Mouse (Mus musculus): ENCODE measurements at regions not wholly inside any gene's neighbourhood (a gene's known extent, or its start where the extent isn't known, plus 50 kb on each side); places are given as distances from the start of the nearest gene placed in this dataset.

GRCm38 (mm10) chr7:136607278-136608120 lies 286.9 kb upstream of the Mgmt start:
- Histone ChIP-seq H3K4me1 (replicated peaks; ENCODE audit: control insufficient read depth, insufficient read depth, low read length) (no peaks in the 10 kb centered on the region; the same call in 1 of the 2 replicates), H3K27ac (ENCODE audit: low read length) (no peak overlapping the region), H3K9ac (replicated peaks; ENCODE audit: low read depth, low read length) (no peak overlapping the region), H3K4me3 (replicated peaks; ENCODE audit: low read length) (no peak overlapping the region), H3K9me3 (ENCODE audit: control insufficient read depth, low read length) (no peaks in the 10 kb centered on the region), H3K4me2 (ENCODE audit: low read length) (no peak overlapping the region), H3K36me3 (ENCODE audit: control insufficient read depth, insufficient read depth) (no peaks in the 10 kb centered on the region), H3K27me3 (replicated peaks; ENCODE audit: control insufficient read depth, insufficient read depth, low read length) (peaks cover 7% of the 10 kb centered on the region; the same call in 1 of the 2 replicates)
- 57% methylated on average over 7 of the region's 7 CpGs for WGBS
- no peak for ATAC-seq

- H3K4me3 ChIP-seq (replicated peaks; ENCODE audit: low read length) = no peak overlapping the region
- H3K36me3 ChIP-seq (ENCODE audit: control insufficient read depth, insufficient read depth) = no peaks in the 10 kb centered on the region
- H3K27ac ChIP-seq (ENCODE audit: low read length) = no peak overlapping the region
- H3K9ac ChIP-seq (replicated peaks; ENCODE audit: low read depth, low read length) = no peak overlapping the region
- H3K4me2 ChIP-seq (ENCODE audit: low read length) = no peak overlapping the region
- 58% methylated on average over 4 of the region's 4 CpGs for WGBS
- 0 out of 2 replicates have a peak, but pooled peaks cover 4% of the 10 kb centered on the region for H3K27me3 ChIP-seq (replicated peaks; ENCODE audit: control insufficient read depth, insufficient read depth, low read length)
- H3K4me1 ChIP-seq (replicated peaks; ENCODE audit: control insufficient read depth, insufficient read depth, low read length) = no peaks in the 10 kb centered on the region
- no peak for ATAC-seq
- no peaks in the 10 kb centered on the region for H3K9me3 ChIP-seq (ENCODE audit: control insufficient read depth, low read length)
These were observed 280.9 kb upstream of the Mgmt start for GRCm38 (mm10) chr7:136613496-136613895.

- 0 out of 2 replicates have a peak, but pooled peaks cover 2% of the 10 kb centered on the region for H3K4me1 ChIP-seq (replicated peaks; ENCODE audit: control insufficient read depth, insufficient read depth, low read length)
- 11% methylated on average over 4 of the region's 4 CpGs for WGBS
- H3K27me3 ChIP-seq (replicated peaks; ENCODE audit: control insufficient read depth, insufficient read depth, low read length) = 0 out of 2 replicates have a peak, but pooled peaks cover 2% of the 10 kb centered on the region
- no peaks in the 10 kb centered on the region for H3K9me3 ChIP-seq (ENCODE audit: control insufficient read depth, low read length)
- H3K36me3 ChIP-seq (ENCODE audit: control insufficient read depth, insufficient read depth) = no peaks in the 10 kb centered on the region
- no peak overlapping the region for H3K4me2 ChIP-seq (ENCODE audit: low read length)
- no peak overlapping the region for H3K27ac ChIP-seq (ENCODE audit: low read length)
- ATAC-seq = no peak
- no peak overlapping the region for H3K9ac ChIP-seq (replicated peaks; ENCODE audit: low read depth, low read length)
- H3K4me3 ChIP-seq (replicated peaks; ENCODE audit: low read length) = no peak overlapping the region
These were observed 269.9 kb upstream of the Mgmt start for GRCm38 (mm10) chr7:136624496-136624895.

DNA sequence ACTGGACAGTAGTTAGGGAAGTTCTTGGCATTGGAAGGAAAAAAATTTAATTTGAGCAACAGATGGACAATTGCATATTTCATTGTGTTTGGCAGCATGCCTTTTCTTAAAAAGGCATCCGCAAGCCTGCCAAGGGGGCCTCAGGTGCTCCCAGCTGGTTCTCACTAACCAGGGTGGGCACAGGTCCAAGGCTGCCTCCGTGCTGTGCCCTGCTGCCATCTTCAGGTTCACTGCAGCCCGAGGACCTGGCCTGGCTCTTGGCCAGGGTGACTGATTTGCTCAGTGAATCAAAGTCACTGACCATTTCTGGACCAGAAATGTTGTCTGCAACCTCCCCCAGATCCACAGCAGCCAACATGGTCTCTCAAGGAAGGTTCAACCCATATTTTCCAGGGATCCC lies 263.3 kb upstream of the Mgmt start:
- WGBS = 44% methylated on average over 3 of the region's 3 CpGs
- Histone ChIP-seq H3K4me2 (ENCODE audit: low read length) (no peak overlapping the region), H3K4me1 (replicated peaks; ENCODE audit: control insufficient read depth, insufficient read depth, low read length) (0 out of 2 replicates have a peak, but pooled peaks cover 2% of the 10 kb centered on the region), H3K27ac (ENCODE audit: low read length) (no peak overlapping the region), H3K9me3 (ENCODE audit: control insufficient read depth, low read length) (no peaks in the 10 kb centered on the region), H3K4me3 (replicated peaks; ENCODE audit: low read length) (no peak overlapping the region), H3K9ac (replicated peaks; ENCODE audit: low read depth, low read length) (no peak overlapping the region), H3K27me3 (replicated peaks; ENCODE audit: control insufficient read depth, insufficient read depth, low read length) (no peaks in the 10 kb centered on the region), H3K36me3 (ENCODE audit: control insufficient read depth, insufficient read depth) (no peaks in the 10 kb centered on the region)
- no peak for ATAC-seq

GRCm38 (mm10) chr7:136640160-136640559 lies 254.3 kb upstream of the Mgmt start:
- Histone ChIP-seq H3K36me3 (ENCODE audit: control insufficient read depth, insufficient read depth) (no peaks in the 10 kb centered on the region), H3K4me1 (replicated peaks; ENCODE audit: control insufficient read depth, insufficient read depth, low read length) (no peaks in the 10 kb centered on the region), H3K9ac (replicated peaks; ENCODE audit: low read depth, low read length) (no peak overlapping the region), H3K27me3 (replicated peaks; ENCODE audit: control insufficient read depth, insufficient read depth, low read length) (peaks cover 3% of the 10 kb centered on the region; the same call in 1 of the 2 replicates), H3K4me2 (ENCODE audit: low read length) (no peak overlapping the region), H3K27ac (ENCODE audit: low read length) (no peak overlapping the region), H3K9me3 (ENCODE audit: control insufficient read depth, low read length) (no peaks in the 10 kb centered on the region), H3K4me3 (replicated peaks; ENCODE audit: low read length) (no peak overlapping the region)
- no peak for ATAC-seq
- WGBS = 37% methylated on average over 5 of the region's 5 CpGs

- Histone ChIP-seq H3K4me1 (replicated peaks; ENCODE audit: control insufficient read depth, insufficient read depth, low read length) (no peaks in the 10 kb centered on the region), H3K27ac (ENCODE audit: low read length) (no peak overlapping the region), H3K9ac (replicated peaks; ENCODE audit: low read depth, low read length) (no peak overlapping the region), H3K9me3 (ENCODE audit: control insufficient read depth, low read length) (no peaks in the 10 kb centered on the region), H3K4me3 (replicated peaks; ENCODE audit: low read length) (no peak overlapping the region), H3K27me3 (replicated peaks; ENCODE audit: control insufficient read depth, insufficient read depth, low read length) (peaks cover 3% of the 10 kb centered on the region; the same call in 1 of the 2 replicates), H3K36me3 (ENCODE audit: control insufficient read depth, insufficient read depth) (no peaks in the 10 kb centered on the region), H3K4me2 (ENCODE audit: low read length) (no peak overlapping the region)
- ATAC-seq = no peak
- 88% methylated on average over 7 of the region's 7 CpGs for WGBS
These were observed 253.6 kb upstream of the Mgmt start for GRCm38 (mm10) chr7:136640771-136641170.

GRCm38 (mm10) chr7:136649796-136650195 lies 244.6 kb upstream of the Mgmt start:
- H3K9ac ChIP-seq (replicated peaks; ENCODE audit: low read depth, low read length) = no peak overlapping the region
- no peak overlapping the region for H3K27ac ChIP-seq (ENCODE audit: low read length)
- H3K27me3 ChIP-seq (replicated peaks; ENCODE audit: control insufficient read depth, insufficient read depth, low read length) = no peaks in the 10 kb centered on the region
- H3K4me1 ChIP-seq (replicated peaks; ENCODE audit: control insufficient read depth, insufficient read depth, low read length) = no peaks in the 10 kb centered on the region
- H3K4me3 ChIP-seq (replicated peaks; ENCODE audit: low read length) = no peak overlapping the region
- WGBS = 83% methylated on average over 4 of the region's 4 CpGs
- no peaks in the 10 kb centered on the region for H3K9me3 ChIP-seq (ENCODE audit: control insufficient read depth, low read length)
- no peaks in the 10 kb centered on the region for H3K36me3 ChIP-seq (ENCODE audit: control insufficient read depth, insufficient read depth)
- no peak for ATAC-seq
- no peak overlapping the region for H3K4me2 ChIP-seq (ENCODE audit: low read length)

- no peak for ATAC-seq
- no peak overlapping the region for H3K9ac ChIP-seq (replicated peaks; ENCODE audit: low read depth, low read length)
- no peaks in the 10 kb centered on the region for H3K36me3 ChIP-seq (ENCODE audit: control insufficient read depth, insufficient read depth)
- H3K4me2 ChIP-seq (ENCODE audit: low read length) = no peak overlapping the region
- H3K4me3 ChIP-seq (replicated peaks; ENCODE audit: low read length) = no peak overlapping the region
- H3K4me1 ChIP-seq (replicated peaks; ENCODE audit: control insufficient read depth, insufficient read depth, low read length) = no peaks in the 10 kb centered on the region
- H3K9me3 ChIP-seq (ENCODE audit: control insufficient read depth, low read length) = no peaks in the 10 kb centered on the region
- H3K27ac ChIP-seq (ENCODE audit: low read length) = no peak overlapping the region
- peaks cover 16% of the 10 kb centered on the region for H3K27me3 ChIP-seq (replicated peaks; ENCODE audit: control insufficient read depth, insufficient read depth, low read length)
These were observed 234.5 kb upstream of the Mgmt start for GRCm38 (mm10) chr7:136659930-136660329.

GRCm38 (mm10) chr7:136660401-136660800 lies 234.0 kb upstream of the Mgmt start:
- 65% methylated on average over 2 of the region's 2 CpGs for WGBS
- Histone ChIP-seq H3K9ac (replicated peaks; ENCODE audit: low read depth, low read length) (no peak overlapping the region), H3K27me3 (replicated peaks; ENCODE audit: control insufficient read depth, insufficient read depth, low read length) (peaks cover 16% of the 10 kb centered on the region), H3K4me1 (replicated peaks; ENCODE audit: control insufficient read depth, insufficient read depth, low read length) (no peaks in the 10 kb centered on the region), H3K36me3 (ENCODE audit: control insufficient read depth, insufficient read depth) (no peaks in the 10 kb centered on the region), H3K27ac (ENCODE audit: low read length) (no peak overlapping the region), H3K9me3 (ENCODE audit: control insufficient read depth, low read length) (no peaks in the 10 kb centered on the region), H3K4me2 (ENCODE audit: low read length) (no peak overlapping the region), H3K4me3 (replicated peaks; ENCODE audit: low read length) (no peak overlapping the region)
- ATAC-seq = no peak
